Mouse (Mus musculus) limb, embryonic 14.5 days (tissue): ENCODE measurements at regions not wholly inside any gene's neighbourhood (a gene's known extent, or its start where the extent isn't known, plus 50 kb on each side); places are given as distances from the start of the nearest gene placed in this dataset.

ENCODE experiments used
- ATAC-seq: fragments of 200-750 bp; cut with Nextera tagmentation; 2 replicates; pipeline ENCODE4 v1.8.0; 2017; ENCODE audit warnings: low read depth, moderate number of reproducible peaks, moderate TSS enrichment; ENCODE audit not compliant: low FRiP score
- DNase-seq: peaks from one replicate; pipeline ENCODE4 v3.0.0-alpha.2; 2015; ENCODE audit warnings: low spot score
- H3K27ac ChIP-seq: fragments of 300-500 bp; sonication (generic); replicated peaks from 2 replicates; pipeline ENCODE4 v1.5.1; 2014; ENCODE audit warnings: low read depth, mild to moderate bottlenecking, low read length, moderate library complexity, mixed read lengths
- H3K27me3 ChIP-seq: fragments of 300-500 bp; sonication (generic); 2 replicates; pipeline ENCODE4 v1.6.1; 2014; ENCODE audit warnings: low read length, mixed read lengths; ENCODE audit not compliant: control insufficient read depth, insufficient read depth
- H3K36me3 ChIP-seq: fragments of 300-500 bp; sonication (generic); 2 replicates; pipeline ENCODE4 v1.6.1; 2014; ENCODE audit warnings: mild to moderate bottlenecking, low read length, moderate library complexity, mixed read lengths; ENCODE audit not compliant: control insufficient read depth, insufficient read depth
- H3K4me1 ChIP-seq: fragments of 300-500 bp; sonication (generic); 2 replicates; pipeline ENCODE4 v1.6.1; 2014; ENCODE audit warnings: antibody characterized with exemption, low read length, mixed read lengths; ENCODE audit not compliant: control insufficient read depth, insufficient read depth
- H3K4me2 ChIP-seq: fragments of 300-500 bp; sonication (generic); replicated peaks from 2 replicates; pipeline ENCODE4 v1.6.1; 2014; ENCODE audit warnings: low read depth, mild to moderate bottlenecking, low read length, moderate library complexity; ENCODE audit not compliant: severe bottlenecking
- H3K4me3 ChIP-seq: fragments of 300-500 bp; sonication (generic); replicated peaks from 2 replicates; pipeline ENCODE4 v1.5.1; 2014; ENCODE audit warnings: low read length
- H3K9ac ChIP-seq: fragments of 300-500 bp; sonication (generic); 2 replicates; pipeline ENCODE4 v1.6.1; 2014; ENCODE audit warnings: mild to moderate bottlenecking, low read depth, low read length, moderate library complexity; ENCODE audit not compliant: severe bottlenecking
- H3K9me3 ChIP-seq: fragments of 300-500 bp; sonication (generic); 2 replicates; pipeline ENCODE4 v1.6.1; 2016; ENCODE audit warnings: low read length; ENCODE audit not compliant: control insufficient read depth
- POLR2A ChIP-seq: fragments of 200-500 bp; IDR thresholded peaks from 2 replicates; pipeline ENCODE4 v1.8.0; 2012; ENCODE audit warnings: inconsistent platforms, mild to moderate bottlenecking, moderate library complexity, borderline replicate concordance; ENCODE audit not compliant: insufficient read depth, insufficient read length; ENCODE audit errors: extremely low read depth
- WGBS: fragments of 180-500 bp; shearing (Covaris S2); extraction: QIAGEN DNeasy Blood & Tissue Kit; methylation state at CpG from one replicate; pipeline ENCODE4 v1.1.7; 2014; 5-methylcytosine and 5-hydroxymethylcytosine counted together

DNA sequence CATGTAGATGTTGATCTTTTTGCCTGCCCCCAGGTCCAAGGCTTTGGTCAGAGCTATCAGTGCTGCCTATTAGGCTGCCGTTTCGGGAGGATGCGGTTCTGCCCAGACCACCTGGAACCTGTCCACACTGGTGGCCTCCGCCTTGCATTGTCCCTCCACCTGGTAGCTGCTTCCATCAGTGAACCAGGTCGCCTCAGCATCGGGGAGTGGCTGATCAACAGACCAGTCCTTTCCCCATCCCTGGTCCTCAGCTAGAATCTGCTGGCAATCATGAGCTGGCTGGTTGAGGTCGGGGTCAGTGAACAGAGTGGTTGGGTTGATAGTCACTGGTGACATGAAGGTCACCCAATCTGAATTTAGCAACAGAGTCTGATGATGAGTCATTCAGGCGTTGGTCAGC is 241.7 kb upstream of the Klhl1 start:
- 92% methylated on average over 8 of the region's 8 CpGs for WGBS
- H3K4me3 ChIP-seq: no peak overlapping the region
- no peak overlapping the region for H3K27ac ChIP-seq
- no peak for ATAC-seq
- H3K4me2 ChIP-seq: no peak overlapping the region
- no peaks in the 10 kb centered on the region for H3K36me3 ChIP-seq
- no peak overlapping the region for H3K9ac ChIP-seq
- DNase-seq: no peak
- H3K4me1 ChIP-seq: no peaks in the 10 kb centered on the region
- TF ChIP-seq POLR2A: no peak
- H3K27me3 ChIP-seq: no peaks in the 10 kb centered on the region
- H3K9me3 ChIP-seq: no peaks in the 10 kb centered on the region

- no peaks in the 10 kb centered on the region for H3K36me3 ChIP-seq
- no peaks in the 10 kb centered on the region for H3K9me3 ChIP-seq
- no peak overlapping the region for H3K9ac ChIP-seq
- H3K27ac ChIP-seq: no peak overlapping the region
- DNase-seq (no peak), ATAC-seq (no peak)
- no peak for TF ChIP-seq POLR2A
- no peak overlapping the region for H3K4me2 ChIP-seq
- H3K4me3 ChIP-seq: no peak overlapping the region
- H3K27me3 ChIP-seq: no peaks in the 10 kb centered on the region
- 79% methylated on average over 4 of the region's 4 CpGs for WGBS
- no peaks in the 10 kb centered on the region for H3K4me1 ChIP-seq
These were observed 214.3 kb upstream of the Klhl1 start for GRCm38 (mm10) chr14:96733211-96733610.

DNA sequence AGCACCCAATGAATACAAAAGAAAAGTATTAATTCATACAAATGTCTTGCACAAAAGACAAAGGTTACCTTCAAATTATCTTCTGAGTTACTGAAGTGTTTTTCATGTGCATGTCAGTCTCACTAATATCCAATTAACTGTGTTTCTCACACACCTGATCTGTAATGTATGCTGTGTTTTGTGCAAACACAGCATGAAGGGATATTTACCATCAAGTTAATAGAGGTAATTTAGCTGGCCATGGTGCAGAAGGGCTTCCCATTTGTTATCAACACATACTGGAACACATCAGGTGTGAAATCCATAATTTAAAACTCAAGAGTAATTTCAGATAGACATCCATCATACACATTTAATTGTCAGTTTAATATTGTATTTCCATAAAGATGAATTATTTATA is 178.2 kb upstream of the Klhl1 start:
- no peak for ATAC-seq
- H3K4me3 ChIP-seq: no peak overlapping the region
- H3K36me3 ChIP-seq: no peaks in the 10 kb centered on the region
- H3K4me2 ChIP-seq: no peak overlapping the region
- no peak for DNase-seq
- no peaks in the 10 kb centered on the region for H3K9me3 ChIP-seq
- no peaks in the 10 kb centered on the region for H3K27me3 ChIP-seq
- H3K27ac ChIP-seq: no peak overlapping the region
- H3K9ac ChIP-seq: no peak overlapping the region
- no peak for TF ChIP-seq POLR2A
- H3K4me1 ChIP-seq: no peaks in the 10 kb centered on the region

DNA sequence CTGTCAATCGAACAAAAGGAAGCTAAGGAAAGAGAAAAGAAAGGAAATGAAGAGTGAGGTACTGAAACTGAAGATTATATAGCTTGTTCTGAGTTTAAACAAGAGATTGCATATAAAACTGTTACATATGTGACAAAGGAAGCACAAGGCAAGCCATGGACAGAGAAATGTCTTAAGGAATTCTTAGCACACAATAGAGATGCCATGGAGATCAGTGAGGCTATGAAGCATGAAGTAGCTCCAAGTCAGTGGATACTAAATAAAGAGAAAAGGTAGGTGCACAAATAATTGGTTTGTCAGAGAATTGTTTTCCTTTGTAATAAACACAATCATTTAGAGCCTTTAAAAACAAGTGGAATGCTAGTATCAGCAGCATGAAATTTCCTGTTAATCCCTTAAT is 172.0 kb upstream of the Klhl1 start:
- H3K4me3 ChIP-seq: no peak overlapping the region
- H3K27ac ChIP-seq: no peak overlapping the region
- no peak for TF ChIP-seq POLR2A
- H3K9ac ChIP-seq: no peak overlapping the region
- no peaks in the 10 kb centered on the region for H3K9me3 ChIP-seq
- 72% methylated on average over 1 of the region's 1 CpGs for WGBS
- no peak for DNase-seq
- H3K36me3 ChIP-seq: no peaks in the 10 kb centered on the region
- H3K27me3 ChIP-seq: no peaks in the 10 kb centered on the region
- H3K4me1 ChIP-seq: no peaks in the 10 kb centered on the region
- ATAC-seq: no peak
- H3K4me2 ChIP-seq: no peak overlapping the region

DNA sequence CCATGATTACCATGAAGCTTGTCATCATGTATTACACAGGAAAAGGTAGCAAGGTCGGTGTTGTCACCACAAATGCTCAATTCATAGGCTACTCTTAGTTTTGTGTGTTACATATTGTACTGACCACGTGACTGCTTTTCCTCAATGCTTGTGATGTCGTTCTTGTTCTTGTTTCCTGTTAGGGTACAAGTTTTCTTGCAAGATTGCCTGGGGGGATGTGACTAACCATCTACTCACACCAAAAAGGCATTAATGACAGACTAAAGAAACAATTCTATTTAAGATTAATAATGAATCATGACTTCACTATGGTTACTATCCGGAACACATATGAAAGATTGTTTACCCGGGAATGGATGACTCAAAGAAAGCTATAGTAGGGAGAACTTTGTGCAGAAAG is 165.0 kb upstream of the Klhl1 start:
- no peak overlapping the region for H3K4me3 ChIP-seq
- ATAC-seq (no peak), DNase-seq (no peak)
- no peak overlapping the region for H3K4me2 ChIP-seq
- H3K27me3 ChIP-seq: no peaks in the 10 kb centered on the region
- no peaks in the 10 kb centered on the region for H3K9me3 ChIP-seq
- H3K4me1 ChIP-seq: no peaks in the 10 kb centered on the region
- 75% methylated on average over 5 of the region's 5 CpGs for WGBS
- H3K9ac ChIP-seq: no peak overlapping the region
- no peak overlapping the region for H3K27ac ChIP-seq
- no peak for TF ChIP-seq POLR2A
- no peaks in the 10 kb centered on the region for H3K36me3 ChIP-seq

- no peak for TF ChIP-seq POLR2A
- Histone ChIP-seq H3K4me3 (no peak overlapping the region), H3K4me2 (no peak overlapping the region), H3K9ac (no peak overlapping the region), H3K27me3 (no peaks in the 10 kb centered on the region), H3K4me1 (no peaks in the 10 kb centered on the region), H3K9me3 (no peaks in the 10 kb centered on the region), H3K27ac (no peak overlapping the region), H3K36me3 (no peaks in the 10 kb centered on the region)
- DNase-seq (no peak), ATAC-seq (no peak)
- 79% methylated on average over 3 of the region's 3 CpGs for WGBS
These were observed 162.8 kb upstream of the Klhl1 start for GRCm38 (mm10) chr14:96681740-96682139.
